Mouse (Mus musculus): ENCODE results near the gene Arl5c. TPM values are rescaled to one million over a fixed set of nuclear protein-coding genes. Genes with fewer than 3 reads are reported as not detected.
A peak's percentile ranks its signal among the peaks of the same experiment; 100 is the strongest.

Arl5c gene
- polyA plus RNA-seq, 1 experiment from 2014 or later, result 7.3 TPM

GRCm38 (mm10) chr11:97972434-97972833 lies 23.5 kb downstream of the Arl5c start:
- no peaks in the 10 kb centered on the region for H3K9me3 ChIP-seq (ENCODE audit: low read length)
- no peak overlapping the region for H3K4me2 ChIP-seq (replicated peaks; ENCODE audit: low read depth, low read length)
- no peaks in the 10 kb centered on the region for H3K36me3 ChIP-seq (ENCODE audit: insufficient read depth, low read length)
- no peak overlapping the region for H3K9ac ChIP-seq (replicated peaks; ENCODE audit: low read length)
- ATAC-seq (ENCODE audit: low FRiP score, low TSS enrichment), result no peak
- H3K4me3 ChIP-seq (ENCODE audit: low read length), result no peak overlapping the region
- H3K27ac ChIP-seq (ENCODE audit: low read length), result no peak overlapping the region
- H3K27me3 ChIP-seq (ENCODE audit: insufficient read depth, low read length), result no peaks in the 10 kb centered on the region
- no peaks in the 10 kb centered on the region for H3K4me1 ChIP-seq (ENCODE audit: insufficient read depth, low read length)
- WGBS, result 67% methylated on average over 2 of the region's 2 CpGs

DNA sequence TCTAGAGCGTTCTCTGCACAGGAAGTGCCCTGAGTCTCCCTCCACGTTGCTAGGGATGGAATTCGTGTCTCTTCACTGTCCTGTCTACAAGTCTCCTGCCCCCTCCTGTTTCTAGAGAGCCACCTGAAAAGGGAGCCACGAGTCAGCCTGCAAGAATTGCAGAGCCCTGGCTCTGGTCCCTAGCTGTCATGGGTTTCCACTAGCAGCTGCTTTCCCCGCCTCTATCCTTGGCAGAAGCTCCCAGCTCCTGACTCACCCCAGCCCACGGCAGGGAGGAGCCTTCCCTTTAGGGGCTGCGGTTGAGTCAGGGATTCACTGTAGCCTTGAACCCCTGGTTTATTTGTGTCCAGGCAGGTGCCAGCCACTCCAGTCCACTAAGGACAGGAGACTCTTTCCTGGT lies 24.7 kb downstream of the Arl5c start:
- H3K27ac ChIP-seq (ENCODE audit: low read length), result no peak overlapping the region
- WGBS, result 36% methylated on average over 7 of the region's 7 CpGs
- H3K9ac ChIP-seq (replicated peaks; ENCODE audit: low read length), result no peak overlapping the region
- no peak overlapping the region for H3K4me2 ChIP-seq (replicated peaks; ENCODE audit: low read depth, low read length)
- no peaks in the 10 kb centered on the region for H3K36me3 ChIP-seq (ENCODE audit: insufficient read depth, low read length)
- no peaks in the 10 kb centered on the region for H3K4me1 ChIP-seq (ENCODE audit: insufficient read depth, low read length)
- no peaks in the 10 kb centered on the region for H3K9me3 ChIP-seq (ENCODE audit: low read length)
- no peak overlapping the region for H3K4me3 ChIP-seq (ENCODE audit: low read length)
- ATAC-seq (ENCODE audit: low FRiP score, low TSS enrichment), result no peak
- no peaks in the 10 kb centered on the region for H3K27me3 ChIP-seq (ENCODE audit: insufficient read depth, low read length)

DNA sequence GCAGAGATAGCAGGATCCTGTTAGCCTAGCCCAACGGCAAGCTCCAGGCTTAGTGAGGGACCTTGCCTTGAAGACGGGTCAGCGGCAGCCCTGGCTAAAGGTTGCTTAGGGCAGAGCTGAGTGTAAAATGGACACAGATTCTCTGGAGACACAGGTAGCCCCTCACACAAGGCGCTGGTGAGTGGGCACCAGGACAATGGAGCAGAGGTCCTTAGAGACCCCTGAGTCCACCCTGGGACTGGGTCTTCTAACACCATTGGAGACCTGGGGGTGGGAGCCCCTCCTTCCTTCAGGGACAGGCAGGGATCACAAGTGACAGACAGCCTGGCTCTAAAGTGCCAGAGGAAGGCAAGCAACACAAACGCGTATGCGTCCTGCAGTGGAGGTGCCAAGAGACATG lies 25.2 kb downstream of the Arl5c start:
- Histone ChIP-seq H3K4me1 (ENCODE audit: insufficient read depth, low read length) (no peaks in the 10 kb centered on the region), H3K27me3 (ENCODE audit: insufficient read depth, low read length) (no peaks in the 10 kb centered on the region), H3K4me2 (replicated peaks; ENCODE audit: low read depth, low read length) (no peak overlapping the region), H3K27ac (ENCODE audit: low read length) (no peak overlapping the region), H3K9me3 (ENCODE audit: low read length) (no peaks in the 10 kb centered on the region), H3K36me3 (ENCODE audit: insufficient read depth, low read length) (no peaks in the 10 kb centered on the region), H3K4me3 (ENCODE audit: low read length) (no peak overlapping the region), H3K9ac (replicated peaks; ENCODE audit: low read length) (no peak overlapping the region)
- 83% methylated on average over 7 of the region's 7 CpGs for WGBS
- no peak for ATAC-seq (ENCODE audit: low FRiP score, low TSS enrichment)

GRCm38 (mm10) chr11:97968385-97968784 lies 27.6 kb downstream of the Arl5c start:
- H3K4me1 ChIP-seq (ENCODE audit: insufficient read depth, low read length), result no peaks in the 10 kb centered on the region
- H3K27ac ChIP-seq (ENCODE audit: low read length), result no peak overlapping the region
- ATAC-seq (ENCODE audit: low FRiP score, low TSS enrichment), result no peak
- H3K9me3 ChIP-seq (ENCODE audit: low read length), result no peaks in the 10 kb centered on the region
- H3K4me3 ChIP-seq (ENCODE audit: low read length), result no peak overlapping the region
- no peak overlapping the region for H3K4me2 ChIP-seq (replicated peaks; ENCODE audit: low read depth, low read length)
- 84% methylated on average over 5 of the region's 5 CpGs for WGBS
- no peak overlapping the region for H3K9ac ChIP-seq (replicated peaks; ENCODE audit: low read length)
- no peaks in the 10 kb centered on the region for H3K36me3 ChIP-seq (ENCODE audit: insufficient read depth, low read length)
- no peaks in the 10 kb centered on the region for H3K27me3 ChIP-seq (ENCODE audit: insufficient read depth, low read length)

DNA sequence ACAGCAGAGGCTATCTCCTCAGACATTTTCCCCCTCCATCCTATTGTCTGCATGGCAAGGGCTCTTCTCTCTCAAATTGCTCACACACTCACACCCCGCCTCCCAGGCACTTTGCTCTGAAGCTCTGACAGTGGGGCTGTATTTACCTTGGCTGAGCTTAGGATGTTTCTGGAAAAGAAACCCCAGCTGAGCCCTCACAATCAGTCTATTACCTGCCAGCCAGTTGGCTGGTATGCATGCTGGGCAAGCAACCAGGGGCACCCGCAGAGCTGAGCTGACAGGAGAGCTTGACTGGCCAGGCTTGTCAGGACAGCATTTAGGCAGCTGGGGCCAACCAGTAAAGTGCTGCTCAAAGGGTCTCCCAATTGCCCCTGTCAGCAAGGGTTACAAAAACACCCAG lies 28.9 kb downstream of the Arl5c start:
- H3K36me3 ChIP-seq (ENCODE audit: insufficient read depth, low read length), result no peaks in the 10 kb centered on the region
- H3K4me2 ChIP-seq (replicated peaks; ENCODE audit: low read depth, low read length), result no peak overlapping the region
- H3K9me3 ChIP-seq (ENCODE audit: low read length), result no peaks in the 10 kb centered on the region
- no peaks in the 10 kb centered on the region for H3K27me3 ChIP-seq (ENCODE audit: insufficient read depth, low read length)
- 52% methylated on average over 2 of the region's 2 CpGs for WGBS
- H3K4me3 ChIP-seq (ENCODE audit: low read length), result no peak overlapping the region
- ATAC-seq (ENCODE audit: low FRiP score, low TSS enrichment), result no peak
- no peaks in the 10 kb centered on the region for H3K4me1 ChIP-seq (ENCODE audit: insufficient read depth, low read length)
- no peak overlapping the region for H3K9ac ChIP-seq (replicated peaks; ENCODE audit: low read length)
- no peak overlapping the region for H3K27ac ChIP-seq (ENCODE audit: low read length)

- H3K36me3 ChIP-seq (ENCODE audit: insufficient read depth, low read length), result no peaks in the 10 kb centered on the region
- 87% methylated on average over 1 of the region's 1 CpGs for WGBS
Measured at GRCm38 (mm10) chr11:97960907-97961306, 35.1 kb downstream of the Arl5c start.

GRCm38 (mm10) chr11:97959300-97959680 lies 36.7 kb downstream of the Arl5c start:
- Histone ChIP-seq H3K4me2 (replicated peaks; ENCODE audit: low read depth, low read length) (no peak overlapping the region), H3K27ac (ENCODE audit: low read length) (no peak overlapping the region), H3K36me3 (ENCODE audit: insufficient read depth, low read length) (no peaks in the 10 kb centered on the region), H3K27me3 (ENCODE audit: insufficient read depth, low read length) (no peaks in the 10 kb centered on the region), H3K4me1 (ENCODE audit: insufficient read depth, low read length) (peaks cover 10% of the 10 kb centered on the region; the same call in 1 of the 2 replicates), H3K4me3 (ENCODE audit: low read length) (no peak overlapping the region), H3K9ac (replicated peaks; ENCODE audit: low read length) (no peak overlapping the region), H3K9me3 (ENCODE audit: low read length) (no peaks in the 10 kb centered on the region)
- no peak for ATAC-seq (ENCODE audit: low FRiP score, low TSS enrichment)
- WGBS, result 54% methylated on average over 5 of the region's 5 CpGs

More at GRCm38 (mm10) chr11:97960907-97961306, 35.1 kb downstream of the Arl5c start:
- H3K27ac ChIP-seq (ENCODE audit: low read length), result no peak overlapping the region
- peaks cover 10% of the 10 kb centered on the region; the same call in 1 of the 2 replicates for H3K4me1 ChIP-seq (ENCODE audit: insufficient read depth, low read length)
- H3K9me3 ChIP-seq (ENCODE audit: low read length), result no peaks in the 10 kb centered on the region
- ATAC-seq (ENCODE audit: low FRiP score, low TSS enrichment), result no peak
- no peaks in the 10 kb centered on the region for H3K27me3 ChIP-seq (ENCODE audit: insufficient read depth, low read length)
- H3K4me3 ChIP-seq (ENCODE audit: low read length), result no peak overlapping the region
- H3K4me2 ChIP-seq (replicated peaks; ENCODE audit: low read depth, low read length), result no peak overlapping the region
- H3K9ac ChIP-seq (replicated peaks; ENCODE audit: low read length), result no peak overlapping the region

DNA sequence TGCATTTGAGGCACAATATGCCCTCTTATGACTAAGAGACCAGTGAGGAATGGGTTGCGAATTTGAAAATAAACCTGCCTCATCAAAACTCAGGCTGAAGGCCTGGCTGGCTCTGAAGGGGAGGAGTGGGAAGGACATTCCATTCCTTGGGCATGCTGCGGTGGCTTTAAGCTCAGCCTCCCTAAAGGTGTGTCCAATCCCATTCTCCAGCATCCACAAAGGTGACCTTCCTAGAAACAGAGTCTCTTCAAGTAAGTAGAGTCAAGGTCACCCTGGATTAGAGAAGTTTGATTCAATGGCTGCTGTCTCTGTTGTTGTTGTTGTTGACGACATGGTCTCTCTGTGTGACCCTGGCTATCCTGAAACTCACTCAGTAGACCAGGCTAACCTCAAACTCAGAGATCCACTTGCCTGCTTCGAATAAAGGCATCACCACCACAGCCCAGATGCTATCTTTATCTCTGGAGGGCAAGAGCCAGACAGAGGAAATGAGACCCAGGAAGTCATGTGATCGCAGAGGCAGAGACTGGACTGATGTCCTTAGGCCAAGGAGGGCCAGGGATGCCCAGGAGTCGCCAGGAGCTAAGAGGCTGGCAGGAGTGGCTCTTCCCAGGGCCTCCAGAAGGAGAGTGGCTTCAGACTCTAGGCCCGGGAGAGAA lies 37.2 kb downstream of the Arl5c start:
- peaks cover 13% of the 10 kb centered on the region; the same call in 1 of the 2 replicates for H3K4me1 ChIP-seq (ENCODE audit: insufficient read depth, low read length)

GRCm38 (mm10) chr11:97956905-97957560 lies 38.9 kb downstream of the Arl5c start:
- no peak overlapping the region for H3K4me2 ChIP-seq (replicated peaks; ENCODE audit: low read depth, low read length)
- ATAC-seq (ENCODE audit: low FRiP score, low TSS enrichment), result peak; percentile 69
- H3K27ac ChIP-seq (ENCODE audit: low read length), result peak overlapping the region; percentile 45; the same call in 1 of the 2 replicates
- peaks cover 18% of the 10 kb centered on the region; the same call in 1 of the 2 replicates for H3K4me1 ChIP-seq (ENCODE audit: insufficient read depth, low read length)
- no peak overlapping the region for H3K9ac ChIP-seq (replicated peaks; ENCODE audit: low read length)
- WGBS, result 30% methylated on average over 6 of the region's 6 CpGs
- H3K4me3 ChIP-seq (ENCODE audit: low read length), result no peak overlapping the region
- no peaks in the 10 kb centered on the region for H3K9me3 ChIP-seq (ENCODE audit: low read length)
- H3K36me3 ChIP-seq (ENCODE audit: insufficient read depth, low read length), result no peaks in the 10 kb centered on the region
- no peaks in the 10 kb centered on the region for H3K27me3 ChIP-seq (ENCODE audit: insufficient read depth, low read length)

More for the DNA sequence above, 37.2 kb downstream of the Arl5c start:
- Histone ChIP-seq H3K27ac (ENCODE audit: low read length) (no peak overlapping the region), H3K4me2 (replicated peaks; ENCODE audit: low read depth, low read length) (no peak overlapping the region), H3K9ac (replicated peaks; ENCODE audit: low read length) (no peak overlapping the region), H3K36me3 (ENCODE audit: insufficient read depth, low read length) (no peaks in the 10 kb centered on the region), H3K9me3 (ENCODE audit: low read length) (no peaks in the 10 kb centered on the region), H3K4me3 (ENCODE audit: low read length) (no peak overlapping the region), H3K27me3 (ENCODE audit: insufficient read depth, low read length) (no peaks in the 10 kb centered on the region)
- WGBS, result 72% methylated on average over 7 of the region's 7 CpGs
- no peak for ATAC-seq (ENCODE audit: low FRiP score, low TSS enrichment)

DNA sequence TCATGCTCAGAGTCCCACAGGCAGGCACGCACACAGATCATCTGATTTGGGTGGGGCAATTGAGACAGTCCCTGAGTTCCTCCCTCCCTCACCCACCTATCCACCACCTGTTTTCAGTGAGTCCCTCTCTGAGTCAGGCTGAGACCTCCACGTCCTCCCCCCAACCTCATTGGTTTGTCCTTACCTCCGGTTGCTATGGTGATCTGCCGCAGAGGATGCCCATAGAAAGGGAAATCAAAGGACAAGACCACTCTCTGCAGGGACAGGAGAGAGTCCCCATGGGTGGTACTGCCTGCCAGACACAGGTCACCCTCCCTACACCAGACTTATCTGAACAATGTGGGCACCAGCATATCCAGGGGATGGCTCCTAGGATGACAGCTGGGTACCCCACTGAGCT lies 40.1 kb downstream of the Arl5c start:
- Histone ChIP-seq H3K9ac (replicated peaks; ENCODE audit: low read length) (no peak overlapping the region), H3K27ac (ENCODE audit: low read length) (no peak overlapping the region), H3K36me3 (ENCODE audit: insufficient read depth, low read length) (no peaks in the 10 kb centered on the region), H3K4me1 (ENCODE audit: insufficient read depth, low read length) (peaks cover 18% of the 10 kb centered on the region; the same call in 1 of the 2 replicates), H3K9me3 (ENCODE audit: low read length) (no peaks in the 10 kb centered on the region), H3K4me2 (replicated peaks; ENCODE audit: low read depth, low read length) (no peak overlapping the region), H3K27me3 (ENCODE audit: insufficient read depth, low read length) (no peaks in the 10 kb centered on the region), H3K4me3 (ENCODE audit: low read length) (no peak overlapping the region)
- 70% methylated on average over 4 of the region's 4 CpGs for WGBS
- no peak for ATAC-seq (ENCODE audit: low FRiP score, low TSS enrichment)
